Mouse (Mus musculus) neutrophil, adult 5-6 weeks (primary cell): ENCODE measurements at regions not wholly inside any gene's neighbourhood (a gene's known extent, or its start where the extent isn't known, plus 50 kb on each side); places are given as distances from the start of the nearest gene placed in this dataset.

ENCODE experiments used
- ATAC-seq: fragments of 151-379, 151-347 bp; 2 replicates; pipeline ENCODE4 v1.8.0; 2017; ENCODE audit warnings: mild to moderate bottlenecking, moderate TSS enrichment; ENCODE audit not compliant: insufficient number of reproducible peaks, poor library complexity, low FRiP score, severe bottlenecking; ENCODE audit errors: extremely low read depth

DNA sequence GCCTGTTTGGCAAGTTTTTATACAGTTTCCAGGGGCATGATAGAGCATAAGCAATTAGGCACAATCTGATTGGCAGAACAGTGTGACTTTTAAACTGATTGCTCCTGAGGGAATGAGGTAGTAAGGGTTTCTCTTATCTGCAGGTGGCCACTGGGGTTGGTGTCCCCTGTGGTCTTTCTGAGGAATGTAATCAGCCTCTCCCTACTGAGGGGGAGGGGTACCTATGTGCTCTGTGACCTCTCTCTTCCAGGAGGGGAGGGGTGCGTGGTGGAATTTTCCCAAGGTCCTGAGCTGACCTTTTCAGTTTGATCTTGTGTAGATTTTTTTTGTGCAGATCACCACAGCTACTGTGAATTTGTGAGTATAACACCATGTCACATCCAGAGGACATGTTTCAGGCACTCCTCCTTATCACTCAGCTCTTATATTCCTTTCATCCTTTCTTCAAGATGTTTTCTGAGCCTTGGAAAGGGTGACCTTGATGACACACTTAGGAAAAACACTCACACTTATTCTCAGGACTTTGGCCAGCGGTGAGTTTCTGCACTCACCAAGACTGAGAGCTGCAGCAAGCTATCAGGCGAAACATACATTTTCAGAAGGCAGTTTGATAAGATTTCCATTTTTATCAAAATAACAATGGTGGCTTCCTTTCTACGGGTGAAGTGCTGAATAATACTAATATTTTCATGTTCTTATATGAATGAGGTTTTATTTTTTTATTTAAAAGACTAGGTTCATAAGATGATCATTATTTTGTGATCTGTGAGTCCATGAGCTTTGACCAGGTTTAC is 238.7 kb upstream of the Mmadhc start:
- ATAC-seq: no peak

GRCm38 (mm10) chr2:50533702-50534101 is 237.1 kb upstream of the Mmadhc start:
- no peak for ATAC-seq

GRCm38 (mm10) chr2:50527425-50527824 is 230.8 kb upstream of the Mmadhc start:
- ATAC-seq: no peak

- ATAC-seq: no peak
Observed at GRCm38 (mm10) chr2:50524838-50525615, 228.4 kb upstream of the Mmadhc start.

GRCm38 (mm10) chr2:50520169-50520568 is 223.6 kb upstream of the Mmadhc start:
- no peak for ATAC-seq

- no peak for ATAC-seq
Observed at GRCm38 (mm10) chr2:50519129-50519504, 222.5 kb upstream of the Mmadhc start.

GRCm38 (mm10) chr2:50518371-50519128 is 221.9 kb upstream of the Mmadhc start:
- ATAC-seq: peak; percentile 74; the same call in 1 of the 2 replicates

DNA sequence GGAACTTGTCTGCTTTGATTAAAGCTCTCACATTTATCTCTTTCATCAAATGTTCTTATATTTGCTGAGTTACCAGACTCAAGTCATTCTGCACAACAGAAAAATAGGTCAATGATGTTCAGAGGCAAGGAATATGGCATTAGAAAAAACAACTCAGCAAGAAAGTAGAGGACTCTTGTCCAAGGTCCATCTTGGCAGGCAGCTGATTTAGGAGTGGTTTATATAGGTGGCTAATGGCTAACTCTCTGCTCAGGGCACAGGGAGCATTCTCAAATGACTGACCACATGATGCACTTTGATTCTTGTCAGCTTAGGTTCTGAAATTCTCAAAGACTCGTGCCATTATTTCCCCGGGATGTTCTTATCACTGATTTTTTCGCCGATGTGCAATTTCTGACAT is 216.7 kb upstream of the Mmadhc start:
- no peak for ATAC-seq

- ATAC-seq: no peak
Observed at GRCm38 (mm10) chr2:50498713-50499112, 202.1 kb upstream of the Mmadhc start.

GRCm38 (mm10) chr2:50496057-50496433 is 199.4 kb upstream of the Mmadhc start:
- no peak for ATAC-seq

DNA sequence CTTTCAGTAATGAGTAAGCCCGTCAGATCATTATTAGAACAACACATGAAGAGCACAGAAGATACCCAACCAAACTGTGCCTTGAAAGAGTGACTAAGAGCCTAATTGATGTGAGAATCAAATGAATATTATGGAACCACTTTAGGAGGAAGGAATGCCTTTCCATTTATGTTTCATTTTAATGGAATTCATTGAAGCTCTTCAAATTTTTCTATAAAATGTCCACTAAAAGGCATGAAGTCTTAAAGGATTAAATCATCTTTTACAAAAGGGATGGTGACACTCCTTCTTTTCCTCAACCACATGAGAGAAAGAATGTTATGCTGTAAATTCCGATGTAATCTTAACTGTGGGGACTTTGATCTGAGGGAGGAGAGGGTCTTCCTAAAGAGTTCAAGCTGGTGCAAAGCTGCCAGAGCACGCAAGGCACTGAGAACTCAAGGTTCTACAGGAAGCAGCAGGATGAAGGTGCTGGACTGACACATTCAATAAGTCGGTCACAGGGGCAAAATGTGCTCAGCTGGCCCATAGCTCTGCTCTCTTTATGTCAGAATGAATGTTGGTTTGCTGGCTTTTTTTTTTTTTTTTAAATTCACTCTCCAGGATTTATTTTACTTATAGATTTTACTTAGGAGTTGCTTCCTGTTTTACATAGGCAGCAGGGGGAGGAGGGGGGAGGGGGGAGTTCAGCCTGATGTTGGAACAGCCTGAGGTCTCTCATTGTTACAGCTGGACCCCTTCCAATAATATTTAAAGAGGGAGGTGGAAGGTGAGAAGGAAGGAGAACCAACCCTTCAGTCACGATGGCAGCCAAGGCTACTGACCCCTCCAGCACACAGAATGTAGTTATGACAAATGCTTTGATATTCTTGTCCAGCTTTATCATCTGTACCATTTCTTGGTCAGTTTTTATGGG is 198.8 kb upstream of the Mmadhc start:
- ATAC-seq: no peak

DNA sequence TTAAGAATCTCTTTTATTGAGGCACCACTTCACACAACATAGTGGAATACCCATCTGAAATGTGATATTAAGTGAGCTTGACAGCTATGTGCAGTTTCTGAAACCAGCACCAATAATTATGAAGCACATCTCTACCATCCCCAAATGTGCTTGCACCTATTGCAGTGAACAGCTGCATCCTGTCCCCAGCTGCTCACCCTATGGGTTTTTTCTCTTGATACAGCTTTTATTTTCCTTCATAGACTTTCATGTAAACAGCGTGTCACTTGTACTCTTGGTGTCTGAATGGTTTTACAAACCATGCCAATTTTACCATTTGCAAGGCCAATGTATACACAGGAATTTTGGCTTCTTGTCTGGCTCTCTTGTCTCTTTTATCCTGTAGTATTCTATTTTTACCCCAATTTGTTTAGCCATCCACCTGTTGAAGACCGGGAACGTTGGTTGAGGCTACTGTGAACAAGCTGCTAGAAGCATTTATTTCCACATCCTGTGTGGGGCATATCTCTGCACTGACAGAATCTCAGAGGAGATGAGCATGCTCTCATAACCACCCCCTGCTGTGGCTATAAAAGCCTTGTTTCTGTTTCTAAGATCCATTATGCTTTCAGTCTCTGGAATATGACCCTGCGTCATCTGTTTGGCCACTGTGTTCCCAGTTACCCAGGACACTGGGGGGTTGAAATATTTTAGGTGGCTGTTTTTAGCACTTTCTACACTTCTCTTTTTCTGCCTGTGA is 197.2 kb upstream of the Mmadhc start:
- ATAC-seq: no peak

- ATAC-seq: no peak
Observed at GRCm38 (mm10) chr2:50463799-50464198, 167.2 kb upstream of the Mmadhc start.

DNA sequence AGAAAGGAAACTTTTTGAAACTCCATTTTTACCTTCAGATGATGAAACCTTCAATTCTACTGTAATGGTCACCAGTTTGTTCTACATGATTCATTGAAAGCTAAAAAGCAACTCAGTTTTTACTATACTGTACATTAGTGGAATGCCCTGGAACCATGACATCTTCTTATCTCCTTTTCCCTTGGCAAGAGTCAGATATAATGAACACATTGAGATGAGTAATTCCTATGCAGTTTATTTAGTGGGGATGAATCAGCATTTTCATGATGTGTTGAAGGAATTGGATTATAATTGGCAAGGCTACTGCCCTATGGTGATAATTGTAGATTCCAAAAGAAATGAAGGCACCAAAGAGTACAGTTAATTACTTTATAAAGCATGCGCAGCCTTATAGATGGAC is 165.8 kb upstream of the Mmadhc start:
- no peak for ATAC-seq

- ATAC-seq: no peak
Observed at GRCm38 (mm10) chr2:50456654-50457053, 160.1 kb upstream of the Mmadhc start.

- ATAC-seq: no peak
Observed at GRCm38 (mm10) chr2:50448117-50448516, 151.5 kb upstream of the Mmadhc start.

DNA sequence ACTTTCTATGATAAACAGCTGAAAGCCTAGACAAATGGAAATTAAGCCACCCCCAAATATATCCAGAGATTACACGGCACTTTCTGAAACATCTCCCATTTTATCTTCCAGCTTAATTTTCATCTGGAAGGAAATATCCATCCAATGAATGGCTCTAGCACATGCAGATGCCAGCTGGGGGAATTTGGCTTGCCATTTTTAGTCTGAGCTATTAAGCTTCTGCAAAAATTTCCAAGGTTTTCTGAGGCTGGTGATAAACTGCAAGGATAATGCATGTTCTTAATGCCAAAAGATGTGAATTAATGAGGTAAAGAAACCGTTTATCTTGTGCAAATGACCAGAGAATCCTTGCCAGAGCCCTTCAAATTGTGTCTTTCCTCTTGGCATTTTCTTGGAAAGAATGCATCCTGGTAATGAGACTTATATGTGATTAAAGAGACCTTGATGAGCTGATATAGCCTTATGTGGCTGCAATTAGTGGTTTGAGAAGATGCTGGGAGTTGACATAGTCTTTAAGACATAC is 149.4 kb upstream of the Mmadhc start:
- no peak for ATAC-seq

GRCm38 (mm10) chr2:50440333-50440732 is 143.7 kb upstream of the Mmadhc start:
- no peak for ATAC-seq
